Mouse (Mus musculus) heart, postnatal 0 days (tissue): ENCODE measurements around the gene Alkbh1.

Source experiments
- CTCF ChIP-seq: IDR thresholded peaks from 2 replicates; pipeline ENCODE4 v1.5.1; 2016; ENCODE audit warnings: antibody characterized with exemption, control low read depth, low read depth
- EP300 ChIP-seq: IDR thresholded peaks from 2 replicates; pipeline ENCODE4 v1.6.1; 2016; ENCODE audit warnings: antibody characterized with exemption, low read depth

DNA sequence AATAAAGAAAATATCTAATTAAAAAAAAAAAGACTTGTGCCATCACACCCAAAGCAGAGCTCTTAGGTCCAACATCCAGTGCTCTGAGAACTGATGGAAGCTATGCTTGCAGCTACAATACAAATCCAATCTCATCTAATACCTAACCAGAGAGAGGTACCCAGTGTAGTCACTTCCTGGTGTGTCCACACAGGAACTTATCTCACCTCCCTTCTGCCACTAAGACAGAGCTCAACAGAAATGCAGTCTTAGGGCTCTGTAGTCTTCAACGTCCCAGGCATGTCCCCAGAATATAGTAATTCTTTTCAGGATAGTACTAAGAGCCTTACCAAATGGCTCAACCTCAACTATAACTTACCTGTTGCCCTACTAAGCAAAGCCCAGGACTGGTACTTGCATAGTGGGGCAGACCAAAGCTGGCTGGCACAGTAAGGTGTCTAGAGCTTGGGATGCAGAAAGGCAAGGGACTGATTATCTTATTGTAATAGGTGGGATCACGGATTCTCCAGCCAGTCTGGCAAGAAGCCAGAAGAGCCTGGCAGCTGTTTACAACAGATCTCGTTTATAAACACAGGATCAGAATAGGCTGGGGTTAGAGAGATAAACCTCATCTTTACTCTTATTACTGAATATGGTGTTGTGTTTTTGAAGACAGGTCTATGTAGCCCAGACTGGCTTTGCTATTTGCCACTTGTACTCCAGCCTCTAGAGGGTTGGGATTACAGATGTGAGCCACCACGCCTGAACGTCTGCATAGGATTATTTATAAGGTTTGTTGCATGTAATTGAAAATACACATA lies 21.9 kb downstream of the Alkbh1 start:
- TF ChIP-seq EP300 (no peak), CTCF (no peak)
